In the genomic region with DNA sequence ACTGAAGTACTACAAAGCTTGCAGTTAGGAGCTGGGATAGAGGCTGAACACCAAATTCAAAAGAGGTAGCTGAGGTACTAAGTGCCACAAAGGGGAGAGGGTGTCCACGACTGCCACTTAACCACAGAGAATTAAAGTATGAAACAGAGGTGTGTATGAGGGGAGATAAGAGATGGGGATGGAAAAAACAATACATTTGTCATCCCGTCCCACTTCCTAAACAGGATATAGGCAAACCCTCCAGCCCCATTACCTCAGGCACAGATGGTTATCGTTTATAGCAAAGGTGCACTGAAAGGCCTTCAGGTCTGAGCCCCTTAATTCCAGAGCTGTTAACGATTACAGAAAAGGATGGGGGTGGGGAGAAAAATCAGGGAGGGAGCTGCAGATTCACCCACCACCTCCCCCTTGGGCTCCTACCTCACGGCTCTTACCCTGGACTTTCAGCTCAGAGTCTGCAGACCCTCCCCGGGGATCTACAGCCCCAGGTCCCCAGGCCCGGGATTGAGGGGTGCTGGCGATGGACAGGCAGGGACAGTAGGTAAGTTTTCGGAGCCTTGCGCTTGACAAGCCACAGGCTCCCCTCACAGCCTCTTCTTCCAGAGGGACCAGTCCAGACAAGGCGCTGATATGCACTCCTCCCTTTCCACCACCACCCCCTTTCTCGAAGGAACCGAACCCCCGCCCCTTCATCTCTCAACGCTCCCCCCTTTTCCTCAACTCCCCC, we compare ENCODE assay signal across 8 mouse cellular contexts. TPM values are rescaled to one million over a fixed set of nuclear protein-coding genes. Genes with fewer than 3 reads are reported as not detected.
DNase-seq lines count a peak whose midpoint lies in the region; ATAC-seq and TF ChIP-seq lines count a peak whose summit lies in the region.

No protein-coding gene starts in this region.

- DNase-seq in liver, adult 2 months (ENCODE audit: extremely low read depth, low read depth, low spot score): no peak
- DNase-seq in liver (no peak), MEL-GATA-1-ER (ENCODE audit: extremely low read depth, low read depth) (peak; percentile 28)
- DNase-seq in embryo, embryonic 11 days: peak; percentile 23
- DNase-seq in liver, embryonic 13.5 days: peak; percentile 24
- no peak for DNase-seq in left cerebral cortex, postnatal 25 days (ENCODE audit: low spot score in 2 of 2)

- no peaks in the 10 kb centered on the region for H3K27me3 ChIP-seq in liver, adult 2 months (ENCODE audit: control insufficient read depth, insufficient read depth, low read length)
- H3K27me3 ChIP-seq in hindbrain, embryonic 16.5 days (replicated peaks; ENCODE audit: control insufficient read depth, insufficient read depth, low read length): no peaks in the 10 kb centered on the region
- H3K27me3 ChIP-seq in liver, embryonic 13.5 days: no peaks in the 10 kb centered on the region
- H3K27me3 ChIP-seq in stomach, embryonic 15.5 days (replicated peaks): no peaks in the 10 kb centered on the region

- H3K27ac ChIP-seq in liver, adult 2 months (replicated peaks; ENCODE audit: insufficient read depth, low read depth, low read length): peak overlapping the region; percentile 56
- H3K27ac ChIP-seq in hindbrain, embryonic 16.5 days (ENCODE audit: low read depth, low read length): peak overlapping the region; percentile 99
- H3K27ac ChIP-seq in liver, embryonic 13.5 days: no peak overlapping the region; the same call in 1 of the 2 replicates
- H3K27ac ChIP-seq in stomach, embryonic 15.5 days: peak overlapping the region; percentile 95

- H3K36me3 ChIP-seq in liver, adult 2 months (ENCODE audit: control insufficient read depth, insufficient read depth, low read length): no peaks in the 10 kb centered on the region
- no peaks in the 10 kb centered on the region for H3K36me3 ChIP-seq in hindbrain, embryonic 16.5 days (ENCODE audit: control insufficient read depth, insufficient read depth, low read length)
- no peaks in the 10 kb centered on the region for H3K36me3 ChIP-seq in liver, embryonic 13.5 days
- no peaks in the 10 kb centered on the region for H3K36me3 ChIP-seq in stomach, embryonic 15.5 days

- intact Hi-C loops in left cerebral cortex, postnatal 25 days (cut with DNase I): loop anchor here (1.0 to 5.0 kb wide), 2 partner anchors 19 to 207 kb away; a partner anchor contains a TSS

- no peaks in the 10 kb centered on the region for H3K9me3 ChIP-seq in hindbrain, embryonic 16.5 days (ENCODE audit: control insufficient read depth, low read length)
- no peaks in the 10 kb centered on the region for H3K9me3 ChIP-seq in liver, embryonic 13.5 days (replicated peaks)
- H3K9me3 ChIP-seq in stomach, embryonic 15.5 days: no peaks in the 10 kb centered on the region

- H3K79me2 ChIP-seq in liver, adult 2 months (ENCODE audit: control insufficient read depth, insufficient read depth, low read length): peaks cover 14% of the 10 kb centered on the region; the same call in 1 of the 2 replicates

- TF ChIP-seq CTCF in liver, adult 2 months (IDR thresholded peaks at IDR 0.05; ENCODE audit: low read depth, low read length): no peak

- peak; percentile 61 for ATAC-seq in hindbrain, embryonic 16.5 days
- ATAC-seq in liver, embryonic 13.5 days (ENCODE audit: low read depth): peak; percentile 26
- no peak; the same call in 1 of the 2 replicates for ATAC-seq in stomach, embryonic 15.5 days (ENCODE audit: insufficient read depth, low FRiP score, low read depth)

- 2% methylated on average over 15 of the region's 15 CpGs for WGBS in liver, adult 2 months
- 2% methylated on average over 14 of the region's 15 CpGs for WGBS in hindbrain, embryonic 16.5 days
- WGBS in liver, embryonic 13.5 days (ENCODE audit: insufficient replicate concordance): 2% methylated on average over 13 of the region's 15 CpGs
- 1% methylated on average over 15 of the region's 15 CpGs for WGBS in stomach, embryonic 15.5 days

- no peak for TF ChIP-seq POLR2A in liver, adult 2 months (IDR thresholded peaks at IDR 0.05; ENCODE audit: extremely low read depth, insufficient read depth, low read length)

- peak overlapping the region; percentile 98 for H3K4me3 ChIP-seq in liver, adult 2 months (ENCODE audit: insufficient read depth, low read depth, low read length)
- peak overlapping the region; percentile 82 for H3K4me3 ChIP-seq in hindbrain, embryonic 16.5 days (ENCODE audit: low read length)
- peak overlapping the region; percentile 77 for H3K4me3 ChIP-seq in liver, embryonic 13.5 days (replicated peaks)
- peak overlapping the region; percentile 76 for H3K4me3 ChIP-seq in stomach, embryonic 15.5 days (replicated peaks)

- H3K4me2 ChIP-seq in hindbrain, embryonic 16.5 days (ENCODE audit: low read length): peak overlapping the region; percentile 58
- H3K4me2 ChIP-seq in liver, embryonic 13.5 days: peak overlapping the region; percentile 95
- peak overlapping the region; percentile 85 for H3K4me2 ChIP-seq in stomach, embryonic 15.5 days

- peaks cover 15% of the 10 kb centered on the region for H3K4me1 ChIP-seq in liver, adult 2 months (ENCODE audit: control insufficient read depth, insufficient read depth, low read length)
- peaks cover 21% of the 10 kb centered on the region for H3K4me1 ChIP-seq in hindbrain, embryonic 16.5 days (ENCODE audit: control insufficient read depth, insufficient read depth, low read depth, low read length)
- H3K4me1 ChIP-seq in liver, embryonic 13.5 days (replicated peaks): peaks cover 39% of the 10 kb centered on the region
- H3K4me1 ChIP-seq in stomach, embryonic 15.5 days: no peaks in the 10 kb centered on the region

- peak overlapping the region; percentile 96 for H3K9ac ChIP-seq in liver, adult 2 months (ENCODE audit: low read depth, low read length)
- H3K9ac ChIP-seq in hindbrain, embryonic 16.5 days (ENCODE audit: low read depth, low read length): peak overlapping the region; percentile 91
- peak overlapping the region; percentile 80 for H3K9ac ChIP-seq in liver, embryonic 13.5 days
- H3K9ac ChIP-seq in stomach, embryonic 15.5 days: peak overlapping the region; percentile 58

RNA-seq across cellular contexts. Expression of a gene that starts 0.7 kb away (rescaled TPM):
- total RNA-seq in liver, adult 2 months (2014; rRNA removed): 4.6 and 6.2 TPM in 2 replicates
- polyA plus RNA-seq in liver, adult 2 months (2012; rRNA removed): 0.95 and 1.2 TPM in 2 replicates
- polyA plus RNA-seq in hindbrain, embryonic 16.5 days (2015; fragmentation: Nextera tagmentation; extraction: Ambion mirVana): 19.2 and 21.0 TPM in 2 replicates
- polyA plus RNA-seq in liver, embryonic 13.5 days (2015; fragmentation: Nextera tagmentation; extraction: Ambion mirVana): 3.8 and 3.9 TPM in 2 replicates
- polyA plus RNA-seq in stomach, embryonic 15.5 days (2015; fragmentation: Nextera tagmentation; extraction: Ambion mirVana): 6.9 and 7.8 TPM in 2 replicates
- 10 to 100 TPM; 11.6 to 12.1 TPM for total RNA-seq in left cerebral cortex, postnatal 25 days (2021)

RNA-seq across cellular contexts. Expression of a gene that starts 1.1 kb away (rescaled TPM):
- total RNA-seq in liver, adult 2 months (2014; rRNA removed): 5.3 and 5.6 TPM in 2 replicates
- polyA plus RNA-seq in liver, adult 2 months (2012; rRNA removed): 3.2 and 5.7 TPM in 2 replicates
- polyA plus RNA-seq in hindbrain, embryonic 16.5 days (2015; fragmentation: Nextera tagmentation; extraction: Ambion mirVana): 15.2 and 18.5 TPM in 2 replicates
- 2.0 and 2.5 TPM in 2 replicates for polyA plus RNA-seq in liver, embryonic 13.5 days (2015; fragmentation: Nextera tagmentation; extraction: Ambion mirVana)
- polyA plus RNA-seq in stomach, embryonic 15.5 days (2015; fragmentation: Nextera tagmentation; extraction: Ambion mirVana): 9.0 and 9.8 TPM in 2 replicates
- total RNA-seq in left cerebral cortex, postnatal 25 days (2021): 10 to 100 TPM; 29.8 to 35.6 TPM

Comparison
In these comparisons a context has a peak if more than half of its experiments do, and no peak if none do; other contexts are left out.
1. DNase-seq: peak in MEL-GATA-1-ER (single experiment), embryo, embryonic 11 days (single experiment) and liver, embryonic 13.5 days (single experiment); none in liver, adult 2 months (single experiment), liver (single experiment) and left cerebral cortex, postnatal 25 days (0 of 2).
2. Peak in every context shown above with its lines, with median percentiles within 50 percentile points of each other: H3K4me3 ChIP-seq, H3K9ac ChIP-seq and H3K4me2 ChIP-seq.